Mouse (Mus musculus) heart, embryonic 15.5 days (tissue): ENCODE measurements around the gene Myoz1. TPM values are rescaled to one million over a fixed set of nuclear protein-coding genes. Genes with fewer than 3 reads are reported as not detected.
"Not testable (repeated sequence)": the region's sequence is repeated elsewhere in the genome, so short reads cannot be mapped to it uniquely, and the experiment has no call there.

Experiments used
- ATAC-seq: fragments of 200-750 bp; cut with Nextera tagmentation; replicated peaks from 2 replicates; pipeline ENCODE4 v1.8.0; 2017; ENCODE audit warnings: low read depth, moderate TSS enrichment; ENCODE audit not compliant: insufficient number of reproducible peaks, insufficient read depth, low FRiP score
- H3K27ac ChIP-seq: fragments of 300-500 bp; sonication (generic); 2 replicates; pipeline ENCODE4 v1.5.1; 2015; ENCODE audit warnings: mild to moderate bottlenecking, inconsistent platforms
- H3K27me3 ChIP-seq: fragments of 300-500 bp; sonication (generic); 2 replicates; pipeline ENCODE4 v1.6.1; 2015; ENCODE audit warnings: inconsistent platforms
- H3K36me3 ChIP-seq: fragments of 300-500 bp; sonication (generic); 2 replicates; pipeline ENCODE4 v1.6.1; 2015; ENCODE audit warnings: mild to moderate bottlenecking, inconsistent platforms
- H3K4me1 ChIP-seq: fragments of 300-500 bp; sonication (generic); replicated peaks from 2 replicates; pipeline ENCODE4 v1.6.1; 2015; ENCODE audit warnings: inconsistent platforms
- H3K4me2 ChIP-seq: fragments of 300-500 bp; sonication (generic); 2 replicates; pipeline ENCODE4 v1.6.1; 2015; ENCODE audit warnings: inconsistent platforms, mild to moderate bottlenecking, moderate library complexity
- H3K4me3 ChIP-seq: fragments of 300-500 bp; sonication (generic); 2 replicates; pipeline ENCODE4 v1.5.1; 2015; ENCODE audit warnings: mild to moderate bottlenecking, inconsistent platforms
- H3K9ac ChIP-seq: fragments of 300-500 bp; sonication (generic); 2 replicates; pipeline ENCODE4 v1.6.1; 2015; ENCODE audit warnings: mild to moderate bottlenecking, inconsistent platforms
- H3K9me3 ChIP-seq: fragments of 300-500 bp; sonication (generic); replicated peaks from 2 replicates; pipeline ENCODE4 v1.6.1; 2016; ENCODE audit warnings: inconsistent platforms
- WGBS: fragments of 180-500 bp; shearing (Covaris S2); methylation state at CpG from one replicate; pipeline ENCODE4 v1.1.7; 2015; ENCODE audit warnings: mixed read lengths; 5-methylcytosine and 5-hydroxymethylcytosine counted together
- polyA plus RNA-seq: library from polyadenylated mRNA; unstranded; fragments of >200 nt; fragmentation: Nextera tagmentation; extraction: Ambion mirVana; gene quantifications from 2 replicates; pipeline ENCODE4 v1.2.1, GENCODE M21; 2015

Myoz1 gene
- polyA plus RNA-seq: 10.2 and 11.6 TPM in 2 replicates

DNA sequence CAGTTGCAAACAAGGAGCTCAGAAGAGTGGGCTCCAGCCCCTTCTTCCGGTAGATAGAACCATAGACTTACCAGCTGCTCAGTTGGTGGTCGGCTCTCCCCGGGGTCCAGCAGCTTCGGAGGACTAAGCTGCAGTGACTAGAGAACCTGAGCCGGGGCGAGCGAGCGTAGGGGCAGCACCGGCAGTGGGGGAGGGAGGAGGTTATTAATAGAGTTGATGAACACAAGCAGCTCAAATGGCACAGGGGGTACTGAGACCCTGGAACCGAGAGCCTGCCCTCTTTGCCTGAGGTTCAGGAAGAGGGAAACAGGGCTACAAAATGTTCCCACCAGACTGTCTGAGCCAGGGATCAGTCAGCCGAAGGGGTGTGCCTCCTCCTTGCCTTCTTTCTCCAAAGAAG lies at the start of gene Myoz1:
Gene Myoz1 (minus strand): TSS at position 180 of the 400 bp plus-strand sequence.
- H3K4me2 ChIP-seq: peak within 1 kb of the TSS; percentile 55
- H3K4me1 ChIP-seq: peaks cover 37% of the 10 kb centered on the region
- peak within 1 kb of the TSS; percentile 22 for H3K4me3 ChIP-seq
- peak within 1 kb of the TSS; percentile 61 for H3K27ac ChIP-seq
- no peaks in the 10 kb centered on the region for H3K9me3 ChIP-seq
- no peak for ATAC-seq
- H3K27me3 ChIP-seq: no peaks in the 10 kb centered on the region
- WGBS: 18% methylated on average over 11 of the region's 11 CpGs
- H3K36me3 ChIP-seq: no peaks in the 10 kb centered on the region
- H3K9ac ChIP-seq: peak within 1 kb of the TSS; percentile 18; the same call in 1 of the 2 replicates

DNA sequence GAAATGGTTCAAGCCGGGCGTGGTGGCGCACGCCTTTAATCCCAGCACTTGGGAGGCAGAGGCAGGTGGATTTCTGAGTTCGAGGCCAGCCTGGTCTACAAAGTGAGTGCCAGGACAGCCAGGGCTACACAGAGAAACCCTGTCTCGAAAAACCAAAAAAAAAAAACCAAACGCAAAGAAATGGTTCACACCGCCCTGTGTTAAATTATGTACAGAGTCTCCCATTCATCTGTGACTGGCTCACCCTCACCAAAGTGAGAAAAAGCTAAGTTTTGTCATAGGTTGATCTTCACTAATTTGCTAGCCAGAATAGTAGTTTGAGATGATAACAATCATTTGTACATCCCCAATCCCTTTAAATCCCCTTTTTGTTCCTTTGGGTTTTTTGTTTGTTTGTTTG lies 47.1 kb upstream of the Myoz1 start:
- H3K27me3 ChIP-seq, H3K9me3 ChIP-seq, ATAC-seq: not testable (repeated sequence)
- H3K4me2 ChIP-seq: peak overlapping the region; percentile 70
- peaks cover 38% of the 10 kb centered on the region for H3K4me1 ChIP-seq
- H3K36me3 ChIP-seq: 0 out of 2 replicates have a peak, but pooled peaks cover 11% of the 10 kb centered on the region
- peak overlapping the region; percentile 65 for H3K4me3 ChIP-seq
- H3K9ac ChIP-seq: peak overlapping the region; percentile 71
- WGBS: 8% methylated on average over 8 of the region's 8 CpGs
- peak overlapping the region; percentile 90 for H3K27ac ChIP-seq

DNA sequence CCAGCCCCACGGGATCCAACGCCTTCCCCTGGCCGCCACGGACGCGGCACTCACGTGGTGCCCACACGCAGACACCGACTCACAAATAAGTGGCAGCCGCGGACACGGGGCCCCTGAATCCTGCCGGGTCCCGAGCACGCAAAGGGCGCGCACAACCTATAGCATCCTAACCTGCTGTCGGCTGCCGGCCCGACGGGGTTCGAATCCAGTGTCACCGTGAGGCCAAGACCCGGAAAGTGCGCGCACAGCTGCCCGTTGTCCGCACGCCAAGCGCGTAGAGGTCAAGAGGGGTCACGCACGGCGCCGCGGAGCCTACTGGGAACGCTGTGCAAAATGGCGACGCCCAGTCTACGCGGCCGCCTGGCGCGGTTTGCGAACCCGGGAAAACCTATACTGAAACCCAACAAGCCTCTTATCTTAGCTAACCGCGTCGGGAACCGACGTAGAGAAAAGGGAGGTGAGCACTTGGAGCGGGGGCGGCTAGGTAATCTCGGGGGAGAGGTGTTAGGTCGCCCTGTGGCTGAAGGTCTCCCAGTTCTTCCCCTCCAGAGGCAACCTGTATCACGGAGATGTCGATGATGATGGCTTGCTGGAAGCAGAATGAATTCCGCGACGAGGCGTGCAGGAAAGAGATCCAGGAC lies 46.5 kb upstream of the Myoz1 start, which contains the start of gene Chchd1:
Gene Chchd1 (plus strand): TSS at position 266 of the 641 bp plus-strand sequence.
- peak within 1 kb of the TSS; percentile 70 for H3K4me2 ChIP-seq
- H3K9ac ChIP-seq: peak within 1 kb of the TSS; percentile 71
- peak within 1 kb of the TSS; percentile 65 for H3K4me3 ChIP-seq
- no peaks in the 10 kb centered on the region for H3K9me3 ChIP-seq
- H3K27ac ChIP-seq: peak within 1 kb of the TSS; percentile 90
- WGBS: under 1% methylated on average over 61 of the region's 61 CpGs
- H3K4me1 ChIP-seq: peaks cover 42% of the 10 kb centered on the region
- peaks cover 13% of the 10 kb centered on the region; the same call in 1 of the 2 replicates for H3K36me3 ChIP-seq
- ATAC-seq: peak; percentile 76
- H3K27me3 ChIP-seq: no peaks in the 10 kb centered on the region

DNA sequence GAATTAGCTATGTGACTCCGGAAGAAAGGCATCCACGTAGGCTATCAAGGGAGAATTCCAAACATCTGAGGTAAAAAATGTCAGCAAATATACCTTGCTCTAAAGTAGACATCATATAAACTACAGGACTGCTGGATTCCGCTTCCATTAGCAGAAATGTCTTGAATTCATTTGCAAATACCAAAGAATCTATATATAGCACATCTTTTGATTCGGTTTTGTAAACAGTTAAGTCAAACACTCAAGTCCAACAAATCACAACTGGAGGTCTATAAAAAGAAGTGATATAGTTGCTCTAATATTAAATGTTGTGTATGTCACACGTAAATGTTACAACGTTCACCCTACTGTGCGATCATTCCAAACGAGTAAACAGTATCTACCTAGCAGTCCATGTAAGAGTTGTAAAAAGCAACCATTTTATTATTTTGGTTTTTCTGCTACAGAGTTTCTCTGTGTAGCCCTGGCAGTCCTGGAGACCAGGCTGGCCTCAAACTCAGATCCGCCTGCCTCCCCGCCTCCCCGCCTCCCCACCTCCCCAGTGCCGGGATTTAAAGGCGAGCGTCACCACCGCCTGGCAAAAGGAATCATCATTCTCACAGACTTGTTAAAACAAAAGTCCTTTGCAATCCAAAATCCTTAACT lies 45.9 kb upstream of the Myoz1 start:
- H3K4me3 ChIP-seq: peak overlapping the region; percentile 65
- H3K36me3 ChIP-seq: peaks cover 13% of the 10 kb centered on the region; the same call in 1 of the 2 replicates
- H3K4me2 ChIP-seq: peak overlapping the region; percentile 70
- no peaks in the 10 kb centered on the region for H3K9me3 ChIP-seq
- peak overlapping the region; percentile 90 for H3K27ac ChIP-seq
- H3K27me3 ChIP-seq: no peaks in the 10 kb centered on the region
- peak; percentile 14 for ATAC-seq
- 7% methylated on average over 15 of the region's 15 CpGs for WGBS
- peak overlapping the region; percentile 71 for H3K9ac ChIP-seq
- peaks cover 47% of the 10 kb centered on the region for H3K4me1 ChIP-seq

DNA sequence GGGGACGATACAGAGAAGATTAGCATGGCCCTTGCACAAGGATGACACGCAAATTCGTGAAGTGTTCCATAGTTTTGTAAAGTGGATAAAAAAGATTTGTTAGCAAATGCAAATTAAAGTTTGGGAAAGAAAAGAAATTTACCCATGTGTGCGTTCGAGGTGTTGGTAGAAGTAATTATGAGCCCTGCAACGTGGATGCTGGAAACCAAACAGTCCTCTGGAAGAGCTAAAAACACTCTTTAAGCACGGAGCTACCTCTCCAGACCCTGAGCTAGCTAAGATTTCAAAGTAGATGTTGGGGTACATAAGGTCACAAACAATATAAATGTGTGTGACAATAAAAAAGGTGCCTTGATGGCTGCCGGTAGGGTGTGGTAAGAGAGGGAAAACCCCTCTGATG lies 45.2 kb upstream of the Myoz1 start:
- peak overlapping the region; percentile 70 for H3K4me2 ChIP-seq
- H3K27ac ChIP-seq: peak overlapping the region; percentile 90
- H3K9me3 ChIP-seq: no peaks in the 10 kb centered on the region
- peak overlapping the region; percentile 65 for H3K4me3 ChIP-seq
- H3K27me3 ChIP-seq: no peaks in the 10 kb centered on the region
- peak overlapping the region; percentile 71 for H3K9ac ChIP-seq
- peaks cover 50% of the 10 kb centered on the region for H3K4me1 ChIP-seq
- H3K36me3 ChIP-seq: peaks cover 13% of the 10 kb centered on the region; the same call in 1 of the 2 replicates
- 66% methylated on average over 8 of the region's 8 CpGs for WGBS
- ATAC-seq: no peak

DNA sequence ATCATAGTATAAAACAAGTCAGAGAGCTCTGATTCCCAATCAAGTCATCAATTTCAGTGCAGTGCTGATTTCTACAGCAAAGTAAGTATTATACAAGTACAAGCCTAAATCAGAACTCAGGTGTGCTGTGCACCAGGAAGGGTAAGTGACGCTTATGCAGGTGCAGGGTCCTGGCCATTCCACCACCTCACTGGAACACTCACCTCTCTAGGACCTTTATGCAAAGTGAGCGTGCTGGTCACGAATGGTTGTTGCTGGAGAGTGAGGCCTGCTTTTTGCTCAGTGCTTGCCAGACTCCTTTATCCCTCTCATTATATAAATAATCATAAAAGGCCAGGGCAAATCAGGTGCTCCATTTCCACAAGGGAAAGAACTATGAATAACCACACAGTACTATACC lies 44.0 kb upstream of the Myoz1 start:
- no peak overlapping the region for H3K9ac ChIP-seq
- H3K27me3 ChIP-seq: no peaks in the 10 kb centered on the region
- H3K36me3 ChIP-seq: peaks cover 13% of the 10 kb centered on the region; the same call in 1 of the 2 replicates
- no peak overlapping the region for H3K4me3 ChIP-seq
- no peak overlapping the region for H3K27ac ChIP-seq
- no peaks in the 10 kb centered on the region for H3K9me3 ChIP-seq
- no peak for ATAC-seq
- WGBS: 72% methylated on average over 3 of the region's 3 CpGs
- peaks cover 61% of the 10 kb centered on the region for H3K4me1 ChIP-seq
- no peak overlapping the region for H3K4me2 ChIP-seq

DNA sequence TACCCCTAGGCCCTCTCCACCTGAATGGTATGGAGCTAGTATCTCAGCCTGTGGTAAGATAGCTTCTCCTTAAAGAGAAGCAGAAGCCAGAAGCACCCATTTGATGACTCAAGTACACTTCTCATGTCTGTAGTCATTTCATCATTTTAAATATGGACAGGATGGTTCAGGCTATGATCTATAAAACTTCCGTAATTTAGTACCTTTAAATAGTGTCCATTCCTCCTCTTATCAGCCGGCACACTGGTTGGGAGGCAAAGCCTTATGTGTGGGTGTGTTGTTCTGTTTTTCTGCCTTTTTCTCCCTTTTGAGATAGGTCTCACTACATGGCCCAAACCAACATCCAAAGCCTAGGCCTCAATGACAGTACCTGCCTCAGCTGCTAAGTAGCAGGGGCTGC lies 42.2 kb upstream of the Myoz1 start:
- H3K4me1 ChIP-seq: peaks cover 67% of the 10 kb centered on the region
- no peak for ATAC-seq
- no peaks in the 10 kb centered on the region for H3K9me3 ChIP-seq
- no peaks in the 10 kb centered on the region for H3K27me3 ChIP-seq
- H3K4me3 ChIP-seq: no peak overlapping the region
- no peak overlapping the region for H3K27ac ChIP-seq
- peak overlapping the region; percentile 85; the same call in 1 of the 2 replicates for H3K4me2 ChIP-seq
- H3K9ac ChIP-seq: no peak overlapping the region
- peaks cover 15% of the 10 kb centered on the region for H3K36me3 ChIP-seq
- WGBS: 66% methylated on average over 2 of the region's 2 CpGs

DNA sequence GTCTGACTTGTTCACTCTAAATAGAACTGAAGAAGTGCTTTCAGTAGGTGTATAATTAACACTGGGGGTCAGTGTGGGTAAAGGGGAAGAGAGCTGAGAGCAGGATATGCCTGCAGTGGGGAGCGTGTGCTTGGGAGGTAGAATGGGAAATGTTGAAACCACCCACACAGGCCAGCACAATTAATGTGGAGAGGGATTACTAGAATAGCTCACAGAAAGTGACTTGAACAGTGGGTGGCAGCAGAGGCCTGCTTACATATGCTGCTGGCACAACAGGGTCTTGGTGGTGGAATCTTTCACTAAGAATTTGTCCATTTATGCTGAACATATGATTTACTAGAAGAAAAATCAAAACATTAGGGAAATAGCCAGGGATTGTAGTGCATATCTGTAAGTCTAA lies 40.6 kb upstream of the Myoz1 start:
- WGBS: 11% methylated on average over 1 of the region's 1 CpGs
- ATAC-seq: no peak
- Histone ChIP-seq H3K4me3 (peak overlapping the region; percentile 68), H3K36me3 (peaks cover 30% of the 10 kb centered on the region), H3K9ac (peak overlapping the region; percentile 10), H3K27me3 (no peaks in the 10 kb centered on the region), H3K27ac (peak overlapping the region; percentile 14), H3K4me2 (peak overlapping the region; percentile 85), H3K4me1 (peaks cover 63% of the 10 kb centered on the region), H3K9me3 (no peaks in the 10 kb centered on the region)

DNA sequence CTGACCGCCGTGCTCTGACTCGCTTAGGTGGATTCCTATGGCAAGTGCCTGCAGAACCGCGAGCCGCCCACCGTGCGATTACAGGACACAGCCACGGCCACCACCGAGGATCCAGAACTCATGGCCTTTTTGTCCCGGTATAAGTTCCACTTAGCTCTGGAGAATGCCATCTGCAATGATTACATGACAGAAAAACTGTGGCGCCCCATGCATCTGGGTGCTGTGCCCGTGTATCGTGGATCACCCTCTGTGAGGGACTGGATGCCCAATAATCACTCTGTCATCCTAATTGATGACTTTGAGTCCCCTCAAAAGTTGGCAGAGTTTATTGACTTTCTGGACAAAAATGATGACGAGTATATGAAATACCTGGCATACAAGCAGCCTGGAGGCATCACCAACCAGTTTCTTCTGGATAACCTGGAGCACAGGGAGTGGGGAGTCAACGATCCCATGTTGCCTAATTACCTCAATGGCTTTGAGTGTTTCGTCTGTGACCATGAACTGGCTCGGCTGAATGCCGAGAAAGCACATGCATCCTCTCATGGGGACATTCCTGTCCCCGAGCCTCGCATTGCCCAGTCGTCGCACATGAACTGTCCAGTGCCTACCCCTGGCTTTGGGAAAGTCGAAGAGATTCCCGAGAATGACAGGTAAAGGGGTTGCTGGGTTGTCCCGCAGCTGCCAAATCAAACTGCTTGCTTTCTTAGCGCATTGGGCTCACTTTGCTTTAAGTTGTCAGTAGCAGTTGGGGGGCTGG lies 39.6 kb upstream of the Myoz1 start:
- H3K27ac ChIP-seq: peak overlapping the region; percentile 94
- H3K36me3 ChIP-seq: peaks cover 40% of the 10 kb centered on the region
- H3K9ac ChIP-seq: peak overlapping the region; percentile 77
- H3K27me3 ChIP-seq: no peaks in the 10 kb centered on the region
- H3K4me1 ChIP-seq: peaks cover 53% of the 10 kb centered on the region
- WGBS: 9% methylated on average over 27 of the region's 27 CpGs
- H3K4me2 ChIP-seq: peak overlapping the region; percentile 85
- no peak for ATAC-seq
- H3K9me3 ChIP-seq: no peaks in the 10 kb centered on the region
- peak overlapping the region; percentile 68 for H3K4me3 ChIP-seq

DNA sequence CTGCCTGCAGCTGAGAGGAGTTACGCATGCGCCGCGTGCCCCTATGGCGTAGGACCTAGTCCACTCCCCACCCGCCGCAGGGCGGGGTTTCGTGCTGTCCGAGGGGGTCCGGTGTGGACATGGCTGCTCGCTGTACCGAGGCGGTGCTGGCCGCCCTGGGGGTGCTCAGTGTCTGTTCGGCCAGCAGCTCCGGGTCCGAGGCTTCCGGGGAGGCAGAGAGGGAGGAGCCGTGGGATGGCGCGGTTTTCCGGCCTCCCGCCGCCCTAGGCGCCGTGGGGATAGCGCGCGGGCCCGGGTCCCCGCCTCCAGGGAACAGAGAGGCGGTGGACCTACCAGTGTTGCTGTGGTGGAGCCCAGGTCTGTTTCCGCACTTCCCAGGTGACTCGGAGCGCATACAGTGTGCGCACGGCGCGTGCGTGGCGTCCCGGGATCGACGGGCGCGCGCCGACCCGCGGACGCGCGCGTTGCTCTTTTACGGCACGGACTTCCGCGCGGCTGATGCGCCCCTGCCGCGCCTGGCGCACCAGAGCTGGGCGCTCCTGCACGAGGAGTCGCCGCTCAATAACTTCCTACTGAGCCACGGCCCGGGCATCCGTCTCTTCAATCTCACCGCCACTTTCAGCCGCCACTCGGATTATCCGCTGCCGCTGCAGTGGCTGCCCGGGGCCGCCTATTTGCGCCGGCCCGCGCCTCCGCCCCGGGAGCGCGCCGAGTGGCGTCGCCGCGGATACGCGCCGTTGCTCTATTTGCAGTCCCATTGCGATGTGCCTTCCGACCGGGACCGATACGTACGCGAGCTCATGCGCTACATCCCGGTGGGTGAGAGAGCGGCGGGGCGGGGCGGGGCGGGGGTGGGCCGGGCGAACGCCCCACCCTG lies 38.8 kb upstream of the Myoz1 start, which contains the start of gene Fut11:
Gene Fut11 (plus strand): TSS at position 85 of the 877 bp plus-strand sequence.
- peak; percentile 90 for ATAC-seq
- under 1% methylated on average over 110 of the region's 111 CpGs for WGBS
- H3K36me3 ChIP-seq: peaks cover 47% of the 10 kb centered on the region
- no peaks in the 10 kb centered on the region for H3K9me3 ChIP-seq
- H3K27ac ChIP-seq: peak within 1 kb of the TSS; percentile 94
- H3K4me2 ChIP-seq: peak within 1 kb of the TSS; percentile 85
- H3K4me1 ChIP-seq: peaks cover 46% of the 10 kb centered on the region
- H3K9ac ChIP-seq: peak within 1 kb of the TSS; percentile 77
- no peaks in the 10 kb centered on the region for H3K27me3 ChIP-seq
- H3K4me3 ChIP-seq: peak within 1 kb of the TSS; percentile 68
